Mouse (Mus musculus) subcutaneous adipose tissue, adult 2 months (tissue): ENCODE data around the gene Zfp800. TPM values are rescaled to one million over a fixed set of nuclear protein-coding genes. Genes with fewer than 3 reads are reported as not detected.

Source experiments
- polyA plus RNA-seq: library from polyadenylated mRNA; depleted of rRNA; stranded (reverse); fragments of >200 nt; gene quantifications from 2 replicates; pipeline ENCODE4 v1.2.3, GENCODE M21; 2012; ENCODE audit warnings: low replicate concordance; rRNA removed

Gene Zfp800
- 2.2 and 4.5 TPM in 2 replicates for polyA plus RNA-seq

DNA sequence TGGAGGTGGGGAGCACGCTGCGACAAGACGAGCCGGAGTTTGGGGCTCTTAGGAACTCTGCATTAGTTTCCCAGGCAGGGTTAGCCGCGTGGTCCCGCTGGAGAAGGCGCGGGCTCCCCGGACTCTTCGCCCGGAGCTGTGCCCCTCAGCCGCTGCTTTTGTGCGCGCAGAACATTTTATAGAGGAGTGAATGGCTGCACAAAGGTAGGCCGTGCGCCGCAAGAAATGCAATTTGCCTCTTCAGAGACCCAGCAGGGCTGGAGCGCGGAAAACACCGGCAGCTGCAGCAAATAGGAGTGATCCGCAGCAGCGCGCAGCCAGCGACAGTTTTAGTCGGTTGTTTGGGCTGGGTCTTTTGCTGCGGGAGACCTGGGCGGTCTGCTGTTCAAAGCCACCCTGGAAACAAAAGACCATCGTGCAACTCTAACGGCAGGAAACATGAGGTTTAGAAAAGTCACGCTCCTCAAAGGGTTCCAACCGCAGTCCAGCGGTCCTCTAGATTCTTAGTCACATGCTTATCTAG lies at the start of gene Zfp800:
Gene Zfp800 (minus strand): TSS at position 325 of the 523 bp plus-strand sequence.

DNA sequence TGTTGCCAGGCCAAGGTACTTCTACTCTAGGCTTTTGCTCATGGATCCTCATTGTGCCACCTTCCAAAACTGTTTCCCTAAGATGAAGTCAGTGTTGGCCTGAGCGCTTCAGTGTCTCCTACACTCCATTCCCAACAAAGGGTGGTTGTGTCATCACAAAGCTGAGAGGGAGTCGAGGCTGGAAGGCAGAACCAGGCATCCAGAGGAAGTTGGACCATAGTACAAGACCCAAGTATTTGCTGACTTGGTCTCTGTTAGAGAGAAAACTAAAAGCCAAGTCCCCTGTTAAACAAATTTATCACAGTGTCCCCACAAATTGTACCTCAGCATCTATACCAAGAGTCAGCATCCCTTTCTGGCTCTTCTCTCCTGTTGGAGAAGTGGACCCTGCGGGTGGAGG lies 30.5 kb upstream of the Zfp800 start, which contains the start of gene Gcc1:
Gene Gcc1 (minus strand): TSS at position 101 of the 400 bp plus-strand sequence.

DNA sequence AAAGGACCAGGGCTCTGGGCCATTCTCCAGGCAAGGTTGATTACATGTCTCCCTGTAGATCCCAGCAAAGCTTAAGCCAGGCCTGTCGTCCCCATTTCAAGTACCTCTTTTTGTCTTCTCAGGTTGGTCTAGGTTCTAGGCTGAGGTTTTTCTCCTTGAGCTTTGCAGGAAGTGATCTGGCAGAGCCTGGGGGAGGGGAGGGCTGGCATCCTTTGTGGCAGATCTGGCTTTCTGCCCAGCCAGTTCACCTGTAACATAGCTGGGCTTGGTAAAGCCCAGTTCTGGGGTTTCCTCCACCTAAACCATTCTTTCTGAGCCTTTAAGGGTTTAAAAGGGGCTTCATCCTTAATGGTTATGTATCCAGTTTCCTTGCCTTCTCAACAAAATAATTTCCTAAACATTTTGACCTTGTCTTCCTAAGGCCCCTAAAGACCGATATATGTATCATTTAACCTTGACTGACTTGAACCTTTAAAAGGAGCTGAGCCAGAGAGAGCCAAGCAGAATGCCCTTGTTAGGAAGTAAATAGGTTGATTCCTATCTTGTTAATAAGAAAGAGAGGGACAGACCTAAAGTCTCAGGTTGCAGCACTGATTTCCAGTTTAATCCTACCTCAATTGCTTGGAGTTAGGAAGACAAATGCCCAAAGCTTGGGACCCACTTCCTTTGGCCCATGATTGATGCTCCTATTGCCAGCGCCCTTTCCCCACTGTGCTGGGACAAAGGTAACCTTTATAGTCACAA lies 29.5 kb upstream of the Zfp800 start, which contains the start of gene Fscn3:
Gene Fscn3 (plus strand): TSS at position 694 of the 744 bp plus-strand sequence.

DNA sequence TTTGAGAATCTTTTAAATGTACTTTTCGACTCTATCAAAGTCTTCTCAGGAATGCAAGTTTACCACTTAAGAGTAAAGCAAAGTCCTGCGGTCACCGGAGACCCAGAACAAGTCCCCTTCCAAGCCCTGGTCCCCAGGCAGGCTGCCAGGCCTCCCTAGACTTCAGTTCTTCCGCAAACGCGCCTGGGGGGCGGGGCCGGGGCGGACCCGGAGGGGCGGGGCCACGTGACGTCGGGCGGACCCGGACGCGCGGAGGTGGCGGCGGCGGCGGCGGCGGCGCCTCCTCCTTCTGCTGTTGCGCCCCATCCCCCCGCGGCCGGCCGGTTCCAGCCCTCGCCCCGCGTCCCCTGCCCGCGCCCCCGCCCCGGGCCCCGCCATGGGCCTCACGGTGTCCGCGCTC lies 25.5 kb upstream of the Zfp800 start, which contains the start of gene Arf5:
Gene Arf5 (plus strand): TSS at position 248 of the 400 bp plus-strand sequence.

Other genes starting within 250 kb of the Zfp800 start
- gene Arf5, start 25.6 kb upstream of the Zfp800 start, polyA plus RNA-seq, result 368 and 377 TPM in 2 replicates
- gene Fscn3, start 29.8 kb upstream of the Zfp800 start, polyA plus RNA-seq, result 0.12 TPM in 1 of 2 replicates, not detected in the other
- 3.8 and 8.4 TPM in 2 replicates for gene Gcc1, start 30.4 kb upstream of the Zfp800 start, polyA plus RNA-seq
- gene Pax4, start 51.3 kb upstream of the Zfp800 start, polyA plus RNA-seq, result not detected in 2 replicates
- gene Snd1, start 77.1 kb upstream of the Zfp800 start, polyA plus RNA-seq, result 78.9 and 116 TPM in 2 replicates